Mouse (Mus musculus): Measurements from ENCODE around the gene Mlx.

Gene Mlx

DNA sequence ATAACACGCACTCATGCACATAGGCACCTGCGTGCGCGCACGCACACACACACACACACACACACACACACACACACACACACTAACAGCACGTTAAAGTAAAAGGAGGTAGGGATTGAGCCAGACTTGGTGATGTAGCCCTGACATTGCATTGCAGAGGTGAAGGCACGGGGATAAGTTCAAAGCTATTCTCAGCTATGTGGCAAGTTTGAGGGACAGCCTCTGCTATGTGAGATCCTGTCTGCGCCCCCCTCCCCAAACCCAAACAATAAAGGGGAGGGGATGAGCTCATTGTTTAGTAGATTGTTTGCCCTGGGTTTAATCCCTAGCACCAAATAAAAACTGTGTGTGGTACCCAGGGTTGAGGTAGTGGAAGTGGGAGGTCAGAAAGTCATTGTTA, 54.0 kb downstream of the Mlx start:
- DNase-seq, result no peak
